Mouse (Mus musculus) CH12.LX (cell line): ENCODE results near the gene Med17.

Experiments used
- BHLHE40 ChIP-seq: IDR thresholded peaks from 2 replicates; pipeline ENCODE4 v1.6.1; 2011; ENCODE audit warnings: mild to moderate bottlenecking, low read depth, low read length, improper control_type of control experiment
- CTCF ChIP-seq, 2 experiments: IDR thresholded peaks in 1 of 2; conservative IDR thresholded peaks in 1 of 2; 2 replicates each; pipeline ENCODE4 v1.5.1; 2011 to 2012; ENCODE audit warnings: low read depth in 2 of 2, low read length in 2 of 2, improper control_type of control experiment in 1 of 2, inconsistent platforms in 1 of 2, mild to moderate bottlenecking in 1 of 2, moderate library complexity in 1 of 2
- EP300 ChIP-seq: IDR thresholded peaks from 2 replicates; pipeline ENCODE4 v1.6.1; 2011; ENCODE audit warnings: low read length, improper control_type of control experiment
- ETS1 ChIP-seq: conservative IDR thresholded peaks from 2 replicates; pipeline ENCODE4 v1.6.1; 2012; ENCODE audit warnings: low read depth, mild to moderate bottlenecking, inconsistent platforms, low read length, improper control_type of control experiment, moderate library complexity
- HCFC1 ChIP-seq: IDR thresholded peaks from 2 replicates; pipeline ENCODE4 v1.6.1; 2012; ENCODE audit warnings: low read depth, mild to moderate bottlenecking, inconsistent platforms, low read length, improper control_type of control experiment
- POLR2A ChIP-seq: IDR thresholded peaks from 2 replicates; pipeline ENCODE4 v1.6.1; 2011; ENCODE audit warnings: low read depth, mild to moderate bottlenecking, improper control_type of control experiment, low read length
- SMC3 ChIP-seq: IDR thresholded peaks from 2 replicates; pipeline ENCODE4 v1.6.1; 2011; ENCODE audit warnings: low read depth, low read length, improper control_type of control experiment

- TF ChIP-seq ETS1 = no peak
- TF ChIP-seq CTCF (conservative IDR thresholded peaks at IDR 0.05 in 1 of 2, IDR thresholded peaks at IDR 0.05 in 1 of 2; ENCODE audit: low read depth in 2 of 2, low read length in 2 of 2) = no peak
- TF ChIP-seq BHLHE40 = no peak
- TF ChIP-seq HCFC1 = no peak
- TF ChIP-seq SMC3 = no peak
- TF ChIP-seq POLR2A = no peak
- no peak for TF ChIP-seq EP300
Measured at GRCm38 (mm10) chr9:15313633-15314032, 33.9 kb upstream of the Med17 start.
